Mouse (Mus musculus): ENCODE measurements around the gene Arfgef3. TPM values are rescaled to one million over a fixed set of nuclear protein-coding genes. Genes with fewer than 3 reads are reported as not detected.

Gene Arfgef3
- 10.0 and 10.1 TPM in 2 replicates for polyA plus RNA-seq (2012; rRNA removed)

DNA sequence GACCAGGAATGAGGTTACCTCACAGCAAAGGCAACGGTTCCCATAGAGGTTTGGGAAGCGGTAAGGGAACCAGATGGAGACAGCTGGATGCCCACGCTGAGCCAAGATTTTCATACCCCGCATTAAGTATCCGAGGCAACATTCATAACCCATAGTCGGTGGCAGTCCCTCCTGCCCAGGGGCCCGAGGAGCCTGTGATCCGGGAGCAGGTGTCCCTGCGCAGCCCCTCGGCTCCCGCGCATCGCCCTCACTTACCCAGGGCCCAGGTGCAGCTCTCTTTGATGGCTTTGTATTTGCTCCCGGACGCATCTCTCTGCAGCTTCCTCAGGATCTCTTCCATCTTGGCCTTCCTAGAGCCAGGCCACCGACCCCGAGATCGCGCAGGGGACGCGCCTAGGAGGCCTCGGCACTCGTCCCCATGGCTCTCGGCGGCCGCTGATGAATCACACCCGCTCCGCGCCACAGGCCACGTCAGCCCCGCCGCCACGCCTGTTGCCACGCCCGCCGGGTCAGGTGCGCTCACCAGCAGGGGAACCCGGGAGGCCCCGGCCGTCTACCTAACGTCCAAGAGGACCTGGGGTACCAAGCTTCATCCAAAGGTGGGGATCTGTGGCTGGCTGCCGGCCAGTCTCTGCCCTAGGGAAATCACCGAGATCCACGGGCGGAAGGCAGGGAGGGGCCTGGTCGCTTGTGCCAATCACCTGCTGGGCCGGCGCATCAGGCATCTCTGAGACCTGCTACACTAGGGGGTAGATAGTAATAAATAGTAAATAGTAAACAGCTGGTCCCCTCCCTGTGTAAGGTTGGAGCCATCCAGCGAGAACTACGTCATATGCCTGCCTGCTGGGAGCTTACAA is at the start of gene Arfgef3:
Gene Arfgef3 (minus strand): TSS at position 664 of the 857 bp plus-strand sequence.

GRCm38 (mm10) chr10:18786693-18787092 is 42.9 kb upstream of the Arfgef3 start, which contains the start of gene Gm4922:
Gene Gm4922 (minus strand): TSS chr10:18786793.

DNA sequence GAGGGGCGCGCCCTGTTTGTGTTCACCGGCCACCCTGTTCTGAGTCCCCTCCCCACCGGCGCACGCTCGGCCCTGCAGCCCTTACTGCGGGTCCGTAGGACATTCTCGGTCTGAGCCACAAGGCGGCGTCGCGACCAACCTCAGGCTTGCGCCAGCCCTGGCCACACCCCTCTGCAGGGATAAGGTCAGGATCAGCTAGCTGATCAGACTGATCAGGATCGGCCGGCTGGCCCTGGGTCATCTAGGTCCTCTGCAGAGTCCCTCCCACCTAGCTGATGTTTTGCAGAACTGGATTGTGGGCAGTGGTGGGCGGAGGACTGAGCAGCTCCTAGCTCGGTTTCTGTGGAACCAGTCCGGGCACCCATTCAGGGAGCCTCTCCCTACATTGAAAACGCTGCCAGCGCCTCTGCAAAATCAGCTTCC is 197.9 kb downstream of the Arfgef3 start, which contains the start of gene Hebp2:
Gene Hebp2 (minus strand): TSS at position 264 of the 423 bp plus-strand sequence.

Other genes starting within 250 kb of the Arfgef3 start
- 4.1 and 5.7 TPM in 2 replicates for gene Hebp2, start 197.9 kb downstream of the Arfgef3 start, polyA plus RNA-seq (2012; rRNA removed)
- not detected in 2 replicates for gene Gm4922, start 42.8 kb upstream of the Arfgef3 start, polyA plus RNA-seq (2012; rRNA removed)
- gene Perp, start 101.1 kb upstream of the Arfgef3 start, polyA plus RNA-seq (2012; rRNA removed), result 9.2 and 10.8 TPM in 2 replicates

Data from central nervous system, embryonic 18 days (tissue).